Mouse (Mus musculus) liver, adult 2 months (tissue): ENCODE data around the gene Fer1l4. TPM values are rescaled to one million over a fixed set of nuclear protein-coding genes. Genes with fewer than 3 reads are reported as not detected.

ENCODE experiments used
- DNase-seq: peaks from one replicate; pipeline ENCODE4 v3.0.0-alpha.2; 2011; ENCODE audit warnings: low read depth, low spot score; ENCODE audit errors: extremely low read depth
- H3K27ac ChIP-seq: fragments of 200-500 bp; replicated peaks from 2 replicates; pipeline ENCODE4 v1.5.1; 2012; ENCODE audit warnings: low read depth, mild to moderate bottlenecking, control low read depth, inconsistent platforms, low read length; ENCODE audit not compliant: insufficient read depth
- H3K27me3 ChIP-seq: fragments of 200-500 bp; 2 replicates; pipeline ENCODE4 v1.6.1; 2012; ENCODE audit warnings: mild to moderate bottlenecking, moderate library complexity, low read length, inconsistent platforms; ENCODE audit not compliant: control insufficient read depth, insufficient read depth
- H3K36me3 ChIP-seq: fragments of 200-500 bp; 2 replicates; pipeline ENCODE4 v1.6.1; 2012; ENCODE audit warnings: low read length, inconsistent platforms; ENCODE audit not compliant: control insufficient read depth, insufficient read depth
- H3K4me1 ChIP-seq: fragments of 200-500 bp; 2 replicates; pipeline ENCODE4 v1.6.1; 2011; ENCODE audit warnings: low read length; ENCODE audit not compliant: control insufficient read depth, insufficient read depth
- H3K4me3 ChIP-seq: fragments of 200-500 bp; 2 replicates; pipeline ENCODE4 v1.5.1; 2011; ENCODE audit warnings: low read depth, mild to moderate bottlenecking, control low read depth, low read length, moderate library complexity; ENCODE audit not compliant: insufficient read depth
- H3K79me2 ChIP-seq: fragments of 200-500 bp; 2 replicates; pipeline ENCODE4 v1.6.1; 2012; ENCODE audit warnings: inconsistent platforms, mild to moderate bottlenecking, low read length, moderate library complexity; ENCODE audit not compliant: control insufficient read depth, insufficient read depth
- H3K9ac ChIP-seq: fragments of 200-500 bp; 2 replicates; pipeline ENCODE4 v1.6.1; 2012; ENCODE audit warnings: low read depth, mild to moderate bottlenecking, control low read depth, inconsistent platforms, low read length
- CTCF ChIP-seq: fragments of 200-500 bp; IDR thresholded peaks from 2 replicates; pipeline ENCODE4 v1.5.1; 2011; ENCODE audit warnings: low read depth, low read length, control low read depth
- POLR2A ChIP-seq: fragments of 200-500 bp; IDR thresholded peaks from 2 replicates; pipeline ENCODE4 v1.6.1; 2011; ENCODE audit warnings: low read length, control low read depth; ENCODE audit not compliant: insufficient read depth; ENCODE audit errors: extremely low read depth
- WGBS: fragments of 180-500 bp; shearing (Covaris S2); methylation state at CpG from one replicate; pipeline ENCODE4 v1.1.7; 2018; 5-methylcytosine and 5-hydroxymethylcytosine counted together
- polyA plus RNA-seq: library from polyadenylated mRNA; depleted of rRNA; stranded (reverse); fragments of >200 nt; gene quantifications from 2 replicates; pipeline ENCODE4 v1.2.3, GENCODE M21; 2012
- total RNA-seq: library from RNA; depleted of rRNA; stranded (reverse); fragments of >200 nt; gene quantifications from 2 replicates; pipeline ENCODE4 v1.2.3, GENCODE M21; 2014

The Fer1l4 gene
- total and polyA plus RNA-seq, 2 experiments, result 0.06 TPM; not detected in 1

- 47% methylated on average over 4 of the region's 4 CpGs for WGBS
- Histone ChIP-seq H3K4me1 (peaks cover 4% of the 10 kb centered on the region), H3K36me3 (peaks cover 27% of the 10 kb centered on the region), H3K79me2 (0 out of 2 replicates have a peak, but pooled peaks cover 2% of the 10 kb centered on the region), H3K4me3 (no peak overlapping the region), H3K9ac (no peak overlapping the region), H3K27me3 (no peaks in the 10 kb centered on the region), H3K27ac (no peak overlapping the region)
- TF ChIP-seq CTCF (no peak), POLR2A (no peak)
- no peak for DNase-seq
Measured at GRCm38 (mm10) chr2:156079674-156080073, 26.9 kb upstream of the Fer1l4 start.

GRCm38 (mm10) chr2:156079183-156079560 is 26.4 kb upstream of the Fer1l4 start:
- WGBS, result 74% methylated on average over 8 of the region's 8 CpGs

GRCm38 (mm10) chr2:156078421-156079182 is 25.9 kb upstream of the Fer1l4 start:
- TF ChIP-seq POLR2A (no peak), CTCF (no peak)
- peaks cover 32% of the 10 kb centered on the region for H3K36me3 ChIP-seq
- DNase-seq, result no peak

More at GRCm38 (mm10) chr2:156079183-156079560, 26.4 kb upstream of the Fer1l4 start:
- Histone ChIP-seq H3K4me3 (no peak overlapping the region), H3K27ac (no peak overlapping the region), H3K36me3 (peaks cover 29% of the 10 kb centered on the region), H3K27me3 (no peaks in the 10 kb centered on the region), H3K4me1 (0 out of 2 replicates have a peak, but pooled peaks cover under 1% of the 10 kb centered on the region), H3K79me2 (no peaks in the 10 kb centered on the region), H3K9ac (no peak overlapping the region)
- DNase-seq, result no peak
- no peak for TF ChIP-seq POLR2A
- TF ChIP-seq CTCF, result no peak

GRCm38 (mm10) chr2:156077461-156077860 is 24.7 kb upstream of the Fer1l4 start:
- TF ChIP-seq CTCF (no peak), POLR2A (no peak)
- H3K4me1 ChIP-seq, result no peaks in the 10 kb centered on the region
- H3K79me2 ChIP-seq, result no peaks in the 10 kb centered on the region
- H3K9ac ChIP-seq, result no peak overlapping the region
- no peak overlapping the region for H3K4me3 ChIP-seq
- H3K27ac ChIP-seq, result no peak overlapping the region
- no peak for DNase-seq
- 91% methylated on average over 7 of the region's 7 CpGs for WGBS
- H3K27me3 ChIP-seq, result no peaks in the 10 kb centered on the region
- peaks cover 38% of the 10 kb centered on the region for H3K36me3 ChIP-seq

More at GRCm38 (mm10) chr2:156078421-156079182, 25.9 kb upstream of the Fer1l4 start:
- Histone ChIP-seq H3K4me3 (no peak overlapping the region), H3K9ac (no peak overlapping the region), H3K4me1 (no peaks in the 10 kb centered on the region), H3K27ac (no peak overlapping the region), H3K79me2 (no peaks in the 10 kb centered on the region), H3K27me3 (no peaks in the 10 kb centered on the region)
- WGBS, result 96% methylated on average over 16 of the region's 16 CpGs

- Histone ChIP-seq H3K9ac (no peak overlapping the region), H3K79me2 (no peaks in the 10 kb centered on the region), H3K27me3 (no peaks in the 10 kb centered on the region), H3K4me3 (no peak overlapping the region), H3K36me3 (peaks cover 43% of the 10 kb centered on the region), H3K4me1 (no peaks in the 10 kb centered on the region), H3K27ac (no peak overlapping the region)
- WGBS, result 95% methylated on average over 15 of the region's 15 CpGs
- DNase-seq, result no peak
- TF ChIP-seq POLR2A (no peak), CTCF (no peak)
Measured at GRCm38 (mm10) chr2:156073725-156074124, 21.0 kb upstream of the Fer1l4 start.

DNA sequence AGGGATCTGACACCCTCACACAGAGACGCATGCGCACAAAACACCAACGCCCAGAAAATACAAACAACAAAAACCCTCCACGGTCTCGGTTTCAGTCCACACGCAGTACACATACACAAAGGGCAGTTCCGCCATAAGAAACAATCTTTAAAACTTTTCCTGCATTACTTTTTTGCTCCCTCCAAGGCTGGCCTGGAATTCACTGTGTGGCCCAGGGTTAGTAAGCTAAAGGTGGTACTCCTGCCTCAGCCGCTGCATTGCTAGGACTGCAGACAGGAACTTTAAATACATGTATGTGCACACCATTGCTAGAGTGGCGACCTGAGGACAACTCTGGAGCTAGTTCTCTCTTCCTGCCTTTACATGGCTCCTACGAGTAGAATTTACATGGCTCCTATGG is 18.5 kb upstream of the Fer1l4 start:
- 96% methylated on average over 10 of the region's 10 CpGs for WGBS
- H3K4me1 ChIP-seq, result no peaks in the 10 kb centered on the region
- peaks cover 30% of the 10 kb centered on the region for H3K36me3 ChIP-seq
- DNase-seq, result no peak
- H3K4me3 ChIP-seq, result no peak overlapping the region
- TF ChIP-seq POLR2A (no peak), CTCF (no peak)
- H3K27me3 ChIP-seq, result no peaks in the 10 kb centered on the region
- H3K79me2 ChIP-seq, result no peaks in the 10 kb centered on the region
- no peak overlapping the region for H3K27ac ChIP-seq
- H3K9ac ChIP-seq, result no peak overlapping the region
